Mouse (Mus musculus): ENCODE measurements around the gene Ttc30b. TPM values are rescaled to one million over a fixed set of nuclear protein-coding genes. Genes with fewer than 3 reads are reported as not detected.
"Not testable (repeated sequence)": the region's sequence is repeated elsewhere in the genome, so short reads cannot be mapped to it uniquely, and the experiment has no call there.

Ttc30b gene
- total RNA-seq (2014; rRNA removed), result 29.1 and 30.8 TPM in 2 replicates
- 18.7 and 19.3 TPM in 2 replicates for polyA plus RNA-seq (2015; fragmentation: Nextera tagmentation; extraction: Ambion mirVana)

DNA sequence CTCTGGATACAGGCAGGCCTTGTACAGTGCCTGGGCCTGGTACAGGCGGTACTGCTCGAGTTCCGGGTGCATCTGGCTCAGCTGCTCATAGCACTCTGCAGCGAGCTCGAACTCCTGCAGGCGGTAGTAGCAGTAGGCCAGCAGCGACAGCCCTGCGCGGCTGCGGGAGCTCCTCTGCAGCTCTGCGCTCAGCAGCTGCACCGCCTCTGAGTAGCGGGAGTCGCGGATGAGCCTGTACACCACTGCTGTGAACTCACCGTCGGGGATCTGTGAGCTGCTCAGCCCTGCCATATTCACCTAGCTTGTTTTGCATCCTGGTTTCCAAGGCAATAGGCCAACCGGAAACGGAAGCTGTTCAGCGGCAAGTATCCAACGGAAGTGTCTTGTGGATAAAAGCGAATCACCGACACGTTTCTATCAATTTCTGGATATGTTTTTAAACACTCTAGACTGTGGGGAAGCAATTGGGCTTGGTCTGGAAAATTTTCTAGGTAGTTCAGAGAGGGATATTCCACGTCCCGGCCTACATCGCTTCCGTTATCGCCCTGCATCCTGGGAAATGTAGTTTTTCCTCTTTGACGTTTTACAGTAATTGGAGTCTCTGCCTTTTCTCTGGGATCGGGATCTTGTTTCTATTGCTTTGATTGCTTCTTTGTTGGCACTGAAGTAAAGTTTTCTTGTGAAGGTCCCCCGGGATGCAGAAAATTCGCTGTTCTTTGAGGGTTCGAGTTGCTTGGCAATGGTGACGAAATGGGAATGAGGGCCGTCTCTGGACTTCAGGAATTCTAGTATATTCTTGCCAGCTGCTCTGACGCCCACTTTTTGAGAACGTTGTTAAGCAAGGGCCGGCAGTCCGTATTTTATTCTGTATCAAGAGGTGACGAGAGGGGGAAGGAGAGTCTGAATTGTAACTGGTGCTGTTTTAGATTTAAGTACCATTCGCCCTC lies at the start of gene Ttc30b:
Ttc30b (minus strand) TSS at position 469 of the 947 bp plus-strand sequence.
- ATAC-seq (ENCODE audit: low FRiP score), result peak; percentile 87
- peak within 1 kb of the TSS; percentile 83 for H3K27ac ChIP-seq (ENCODE audit: low read depth, low read length)

DNA sequence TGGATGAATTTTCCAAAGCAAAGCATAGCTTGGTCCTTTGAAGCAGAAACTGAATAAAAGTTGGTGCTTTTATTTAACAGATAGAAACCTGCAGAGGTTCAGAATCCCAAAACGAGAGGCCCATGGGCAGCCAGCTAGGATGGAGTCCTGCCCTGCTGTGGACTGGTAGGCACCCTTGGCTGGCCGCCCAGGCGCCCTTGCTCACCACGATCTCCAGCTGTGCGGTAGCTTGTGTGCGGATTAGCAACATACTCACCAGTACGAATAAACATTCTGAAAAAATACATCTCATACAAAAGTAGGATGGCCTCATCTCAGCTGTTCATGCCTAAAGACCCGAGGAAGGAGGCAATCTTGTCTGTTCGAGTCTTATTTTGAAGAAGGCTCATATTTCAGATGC lies 49.4 kb upstream of the Ttc30b start:
- TF ChIP-seq CTCF (IDR thresholded peaks at IDR 0.05), result no peak
- H3K9me3 ChIP-seq (ENCODE audit: low read length), result no peaks in the 10 kb centered on the region
- no peak for DNase-seq (ENCODE audit: low spot score)
- WGBS, result 62% methylated on average over 9 of the region's 9 CpGs
- no peaks in the 10 kb centered on the region for H3K4me1 ChIP-seq (ENCODE audit: insufficient read depth, low read length)
- ATAC-seq (ENCODE audit: low FRiP score), result no peak
- H3K4me2 ChIP-seq (ENCODE audit: low read depth, low read length, poor library complexity, severe bottlenecking), result no peak overlapping the region
- no peaks in the 10 kb centered on the region for H3K36me3 ChIP-seq (ENCODE audit: insufficient read depth, low read length)
- H3K27ac ChIP-seq (ENCODE audit: low read depth, low read length), result peak overlapping the region; percentile 77
- H3K27me3 ChIP-seq (ENCODE audit: insufficient read depth, low read length), result no peaks in the 10 kb centered on the region
- no peak overlapping the region for H3K4me3 ChIP-seq (ENCODE audit: low read depth, low read length)
- H3K9ac ChIP-seq (replicated peaks; ENCODE audit: low read length, poor library complexity, severe bottlenecking), result no peak overlapping the region

More for the DNA sequence above, at the start of gene Ttc30b:
- Histone ChIP-seq H3K9ac (replicated peaks; ENCODE audit: low read length, poor library complexity, severe bottlenecking) (peak within 1 kb of the TSS; percentile 61), H3K36me3 (ENCODE audit: insufficient read depth, low read length) (no peaks in the 10 kb centered on the region), H3K4me3 (ENCODE audit: low read depth, low read length) (peak within 1 kb of the TSS; percentile 48), H3K9me3 (ENCODE audit: low read length) (no peaks in the 10 kb centered on the region), H3K27me3 (ENCODE audit: insufficient read depth, low read length) (no peaks in the 10 kb centered on the region), H3K4me1 (ENCODE audit: insufficient read depth, low read length) (no peaks in the 10 kb centered on the region), H3K4me2 (ENCODE audit: low read depth, low read length, poor library complexity, severe bottlenecking) (peak within 1 kb of the TSS; percentile 52)
- peak; percentile 90 for DNase-seq (ENCODE audit: low spot score)
- no peak for TF ChIP-seq CTCF (IDR thresholded peaks at IDR 0.05)
- 4% methylated on average over 35 of the region's 42 CpGs for WGBS

DNA sequence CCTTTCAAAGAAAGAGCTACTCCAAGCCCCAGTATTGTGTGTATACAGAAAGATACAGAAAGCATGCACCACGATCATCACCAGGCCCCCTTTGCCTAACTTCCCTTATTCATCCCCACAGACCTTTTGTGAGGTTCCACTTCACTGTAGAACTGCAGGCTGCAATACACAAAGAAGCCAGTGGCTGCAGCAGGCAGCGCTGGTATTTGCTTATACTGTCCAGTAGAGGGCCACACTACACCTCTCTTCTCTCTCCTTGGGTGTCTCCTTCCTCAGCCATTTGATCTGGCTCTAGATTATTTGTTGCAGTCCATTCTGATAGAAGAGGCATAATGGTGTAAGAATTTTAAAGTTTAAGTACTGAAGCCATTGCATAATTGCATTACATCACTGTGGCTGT lies 46.7 kb upstream of the Ttc30b start:
- WGBS, result 4% methylated on average over 2 of the region's 2 CpGs
- Histone ChIP-seq H3K27me3 (ENCODE audit: insufficient read depth, low read length) (no peaks in the 10 kb centered on the region), H3K9ac (replicated peaks; ENCODE audit: low read length, poor library complexity, severe bottlenecking) (no peak overlapping the region), H3K9me3 (ENCODE audit: low read length) (no peaks in the 10 kb centered on the region), H3K4me1 (ENCODE audit: insufficient read depth, low read length) (no peaks in the 10 kb centered on the region), H3K27ac (ENCODE audit: low read depth, low read length) (peak overlapping the region; percentile 43; the same call in 1 of the 2 replicates), H3K36me3 (ENCODE audit: insufficient read depth, low read length) (no peaks in the 10 kb centered on the region), H3K4me3 (ENCODE audit: low read depth, low read length) (no peak overlapping the region), H3K4me2 (ENCODE audit: low read depth, low read length, poor library complexity, severe bottlenecking) (no peak overlapping the region)
- DNase-seq (ENCODE audit: low spot score) (peak; percentile 94), ATAC-seq (ENCODE audit: low FRiP score) (peak; percentile 41; the same call in 1 of the 2 replicates)
- TF ChIP-seq CTCF (IDR thresholded peaks at IDR 0.05), result peak; percentile 100

DNA sequence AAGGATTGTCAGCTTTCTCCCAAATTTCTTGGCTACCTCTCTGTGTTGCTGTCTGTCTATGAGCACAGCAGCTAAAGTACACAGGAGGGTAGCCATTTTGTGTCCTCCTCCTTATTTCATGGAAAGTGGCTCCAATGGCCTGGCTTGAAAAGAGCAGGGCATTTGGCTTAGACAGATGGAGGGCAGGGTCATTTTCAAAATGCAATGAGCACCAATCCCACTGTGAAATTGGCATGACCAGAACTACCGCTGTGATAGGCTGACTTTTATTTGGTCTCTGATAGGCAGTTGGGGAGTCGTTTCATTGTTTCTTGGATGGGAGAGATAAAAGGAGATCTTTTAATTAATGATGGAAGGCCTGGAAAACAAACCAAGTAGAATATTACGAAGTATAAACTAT lies 45.5 kb upstream of the Ttc30b start:
- Histone ChIP-seq H3K4me3 (ENCODE audit: low read depth, low read length) (no peak overlapping the region), H3K9ac (replicated peaks; ENCODE audit: low read length, poor library complexity, severe bottlenecking) (no peak overlapping the region), H3K9me3 (ENCODE audit: low read length) (no peaks in the 10 kb centered on the region), H3K4me2 (ENCODE audit: low read depth, low read length, poor library complexity, severe bottlenecking) (no peak overlapping the region), H3K4me1 (ENCODE audit: insufficient read depth, low read length) (no peaks in the 10 kb centered on the region), H3K36me3 (ENCODE audit: insufficient read depth, low read length) (no peaks in the 10 kb centered on the region), H3K27ac (ENCODE audit: low read depth, low read length) (no peak overlapping the region), H3K27me3 (ENCODE audit: insufficient read depth, low read length) (no peaks in the 10 kb centered on the region)
- TF ChIP-seq CTCF (IDR thresholded peaks at IDR 0.05), result no peak
- DNase-seq (ENCODE audit: low spot score) (peak; percentile 60), ATAC-seq (ENCODE audit: low FRiP score) (no peak)
- 73% methylated on average over 3 of the region's 3 CpGs for WGBS

DNA sequence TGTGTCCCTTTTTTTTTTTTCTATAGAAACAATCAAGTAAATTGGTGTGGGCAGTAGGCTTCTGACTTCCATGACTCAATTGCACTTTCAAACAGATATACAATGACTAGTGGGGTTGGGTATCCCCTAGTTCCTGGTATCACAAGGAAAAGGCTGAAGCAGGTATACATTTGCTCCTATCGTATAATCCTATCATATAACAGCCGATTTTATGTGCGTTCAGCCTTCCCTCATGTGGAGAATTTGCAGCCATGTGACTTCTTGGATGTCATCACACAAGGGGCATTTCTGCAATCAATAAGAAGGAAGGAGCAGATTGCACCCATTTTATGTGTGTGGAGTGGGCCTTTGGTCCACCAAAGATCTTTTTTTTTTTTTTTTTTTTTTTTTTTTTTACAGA lies 44.7 kb upstream of the Ttc30b start:
- TF ChIP-seq CTCF (IDR thresholded peaks at IDR 0.05), result no peak
- DNase-seq (ENCODE audit: low spot score) (no peak), ATAC-seq (ENCODE audit: low FRiP score) (no peak)
- Histone ChIP-seq H3K27ac (ENCODE audit: low read depth, low read length) (no peak overlapping the region), H3K27me3 (ENCODE audit: insufficient read depth, low read length) (no peaks in the 10 kb centered on the region), H3K9me3 (ENCODE audit: low read length) (no peaks in the 10 kb centered on the region), H3K4me1 (ENCODE audit: insufficient read depth, low read length) (no peaks in the 10 kb centered on the region), H3K4me3 (ENCODE audit: low read depth, low read length) (no peak overlapping the region), H3K9ac (replicated peaks; ENCODE audit: low read length, poor library complexity, severe bottlenecking) (no peak overlapping the region), H3K4me2 (ENCODE audit: low read depth, low read length, poor library complexity, severe bottlenecking) (no peak overlapping the region), H3K36me3 (ENCODE audit: insufficient read depth, low read length) (no peaks in the 10 kb centered on the region)
- 94% methylated on average over 3 of the region's 3 CpGs for WGBS

DNA sequence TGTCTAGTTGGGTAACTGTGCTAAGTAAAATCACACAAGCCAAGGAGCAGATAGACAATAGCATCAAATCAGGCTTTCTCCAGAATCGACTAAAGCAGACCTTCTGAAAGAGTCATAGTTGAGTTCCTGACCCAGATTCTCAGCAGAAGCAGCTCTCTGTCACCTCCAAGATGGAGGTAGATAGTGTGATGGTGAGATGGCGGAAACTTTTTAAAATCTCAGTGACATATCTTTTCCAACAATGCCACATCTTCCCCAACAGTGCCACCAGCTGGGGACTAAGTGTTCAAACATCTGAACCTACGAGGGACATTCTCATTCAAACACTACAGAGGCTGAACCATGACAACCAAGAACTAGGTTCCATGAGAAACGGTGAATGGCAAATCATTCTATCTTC lies 44.2 kb upstream of the Ttc30b start:
- Histone ChIP-seq H3K9ac (replicated peaks; ENCODE audit: low read length, poor library complexity, severe bottlenecking) (no peak overlapping the region), H3K4me2 (ENCODE audit: low read depth, low read length, poor library complexity, severe bottlenecking) (no peak overlapping the region), H3K36me3 (ENCODE audit: insufficient read depth, low read length) (no peaks in the 10 kb centered on the region), H3K27me3 (ENCODE audit: insufficient read depth, low read length) (no peaks in the 10 kb centered on the region), H3K4me1 (ENCODE audit: insufficient read depth, low read length) (no peaks in the 10 kb centered on the region), H3K27ac (ENCODE audit: low read depth, low read length) (no peak overlapping the region), H3K4me3 (ENCODE audit: low read depth, low read length) (no peak overlapping the region), H3K9me3 (ENCODE audit: low read length) (no peaks in the 10 kb centered on the region)
- 95% methylated on average over 4 of the region's 4 CpGs for WGBS
- peak; percentile 35; the same call in 1 of the 2 replicates for TF ChIP-seq CTCF (IDR thresholded peaks at IDR 0.05)
- ATAC-seq (ENCODE audit: low FRiP score) (no peak), DNase-seq (ENCODE audit: low spot score) (no peak)

DNA sequence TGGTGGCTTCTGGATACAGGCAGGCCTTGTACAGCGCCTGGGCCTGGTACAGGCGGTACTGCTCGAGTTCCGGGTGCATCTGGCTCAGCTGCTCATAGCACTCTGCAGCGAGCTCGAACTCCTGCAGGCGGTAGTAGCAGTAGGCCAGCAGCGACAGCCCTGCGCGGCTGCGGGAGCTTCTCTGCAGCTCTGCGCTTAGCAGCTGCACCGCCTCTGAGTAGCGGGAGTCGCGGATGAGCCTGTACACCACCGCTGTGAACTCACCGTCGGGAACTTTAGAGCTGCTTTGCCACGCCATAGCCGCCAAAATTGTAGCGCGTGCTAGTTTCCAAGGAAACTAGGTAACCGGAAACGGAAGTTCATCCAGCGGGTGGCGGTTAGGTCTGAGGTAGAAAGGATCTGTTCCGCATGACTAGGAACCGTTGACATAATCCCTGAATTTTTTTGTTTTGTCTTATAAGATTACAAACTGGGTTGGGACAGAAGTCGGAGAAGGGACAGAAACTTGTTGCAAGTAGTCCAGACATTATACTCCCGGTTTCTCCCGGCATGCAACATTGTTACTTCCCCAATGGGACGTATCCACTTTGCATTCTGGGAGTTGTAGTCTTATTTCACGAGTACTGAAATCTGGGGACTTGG lies 43.2 kb upstream of the Ttc30b start, which contains the start of gene Ttc30a1:
Ttc30a1 (minus strand) TSS at position 528 of the 642 bp plus-strand sequence.
- Histone ChIP-seq H3K9ac (replicated peaks; ENCODE audit: low read length, poor library complexity, severe bottlenecking) (0 out of 2 replicates have a peak within 1 kb of the TSS, but pooled peaks have one; percentile 19), H3K4me2 (ENCODE audit: low read depth, low read length, poor library complexity, severe bottlenecking) (peak within 1 kb of the TSS; percentile 52), H3K4me3 (ENCODE audit: low read depth, low read length) (peak within 1 kb of the TSS; percentile 42), H3K27ac (ENCODE audit: low read depth, low read length) (peak within 1 kb of the TSS; percentile 59)
- H3K36me3 ChIP-seq (ENCODE audit: insufficient read depth, low read length); H3K4me1 ChIP-seq (ENCODE audit: insufficient read depth, low read length); H3K27me3 ChIP-seq (ENCODE audit: insufficient read depth, low read length); H3K9me3 ChIP-seq (ENCODE audit: low read length): not testable (repeated sequence)
- peak; percentile 79 for ATAC-seq (ENCODE audit: low FRiP score)
- WGBS, result 3% methylated on average over 32 of the region's 34 CpGs
- peak; percentile 92 for DNase-seq (ENCODE audit: low spot score)

DNA sequence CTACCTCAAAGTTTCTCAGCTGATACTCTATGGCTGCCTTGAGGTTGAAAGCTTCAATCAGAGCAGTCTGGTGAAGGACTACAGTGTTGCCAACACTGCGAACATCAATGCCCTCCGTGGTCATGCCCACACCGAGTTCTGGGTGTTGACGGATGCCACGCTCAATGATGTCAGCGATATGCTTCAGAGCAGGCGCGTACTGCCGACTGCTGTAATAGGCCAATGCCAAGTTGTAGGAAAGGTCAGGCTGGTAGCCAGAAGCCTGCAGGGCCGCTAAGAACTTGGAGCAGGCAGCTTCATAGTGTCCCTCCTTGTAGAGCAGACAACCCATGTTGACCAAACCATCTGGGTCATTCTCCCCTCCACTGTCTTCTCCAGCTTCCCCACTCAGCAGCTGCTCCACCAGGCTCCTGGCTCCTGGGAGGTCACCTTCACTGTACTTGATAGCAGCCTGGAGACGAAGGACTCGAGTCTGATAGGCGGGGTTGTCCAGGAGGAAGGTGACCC lies 42.6 kb upstream of the Ttc30b start:
- Histone ChIP-seq H3K4me2 (ENCODE audit: low read depth, low read length, poor library complexity, severe bottlenecking) (peak overlapping the region; percentile 52), H3K4me3 (ENCODE audit: low read depth, low read length) (peak overlapping the region; percentile 42; the same call in 1 of the 2 replicates)
- not testable (repeated sequence) for H3K36me3 ChIP-seq (ENCODE audit: insufficient read depth, low read length); ATAC-seq (ENCODE audit: low FRiP score); H3K4me1 ChIP-seq (ENCODE audit: insufficient read depth, low read length); H3K27ac ChIP-seq (ENCODE audit: low read depth, low read length); H3K27me3 ChIP-seq (ENCODE audit: insufficient read depth, low read length); H3K9ac ChIP-seq (replicated peaks; ENCODE audit: low read length, poor library complexity, severe bottlenecking); DNase-seq (ENCODE audit: low spot score); H3K9me3 ChIP-seq (ENCODE audit: low read length)
- WGBS, result 99% methylated on average over 13 of the region's 13 CpGs
